Mouse (Mus musculus) heart, embryonic 15.5 days (tissue): Measurements from ENCODE around the gene Tmem11. TPM values are rescaled to one million over a fixed set of nuclear protein-coding genes. Genes with fewer than 3 reads are reported as not detected.
A peak's percentile ranks its signal among the peaks of the same experiment; 100 is the strongest.
"Not testable (repeated sequence)": the region's sequence is repeated elsewhere in the genome, so short reads cannot be mapped to it uniquely, and the experiment has no call there.

ENCODE experiments used
- ATAC-seq: fragments of 200-750 bp; cut with Nextera tagmentation; replicated peaks from 2 replicates; pipeline ENCODE4 v1.8.0; 2017; ENCODE audit warnings: low read depth, moderate TSS enrichment; ENCODE audit not compliant: insufficient number of reproducible peaks, insufficient read depth, low FRiP score
- H3K27ac ChIP-seq: fragments of 300-500 bp; sonication (generic); 2 replicates; pipeline ENCODE4 v1.5.1; 2015; ENCODE audit warnings: mild to moderate bottlenecking, inconsistent platforms
- H3K27me3 ChIP-seq: fragments of 300-500 bp; sonication (generic); 2 replicates; pipeline ENCODE4 v1.6.1; 2015; ENCODE audit warnings: inconsistent platforms
- H3K36me3 ChIP-seq: fragments of 300-500 bp; sonication (generic); 2 replicates; pipeline ENCODE4 v1.6.1; 2015; ENCODE audit warnings: mild to moderate bottlenecking, inconsistent platforms
- H3K4me1 ChIP-seq: fragments of 300-500 bp; sonication (generic); replicated peaks from 2 replicates; pipeline ENCODE4 v1.6.1; 2015; ENCODE audit warnings: inconsistent platforms
- H3K4me2 ChIP-seq: fragments of 300-500 bp; sonication (generic); 2 replicates; pipeline ENCODE4 v1.6.1; 2015; ENCODE audit warnings: inconsistent platforms, mild to moderate bottlenecking, moderate library complexity
- H3K4me3 ChIP-seq: fragments of 300-500 bp; sonication (generic); 2 replicates; pipeline ENCODE4 v1.5.1; 2015; ENCODE audit warnings: mild to moderate bottlenecking, inconsistent platforms
- H3K9ac ChIP-seq: fragments of 300-500 bp; sonication (generic); 2 replicates; pipeline ENCODE4 v1.6.1; 2015; ENCODE audit warnings: mild to moderate bottlenecking, inconsistent platforms
- H3K9me3 ChIP-seq: fragments of 300-500 bp; sonication (generic); replicated peaks from 2 replicates; pipeline ENCODE4 v1.6.1; 2016; ENCODE audit warnings: inconsistent platforms
- WGBS: fragments of 180-500 bp; shearing (Covaris S2); methylation state at CpG from one replicate; pipeline ENCODE4 v1.1.7; 2015; ENCODE audit warnings: mixed read lengths; 5-methylcytosine and 5-hydroxymethylcytosine counted together
- polyA plus RNA-seq: library from polyadenylated mRNA; unstranded; fragments of >200 nt; fragmentation: Nextera tagmentation; extraction: Ambion mirVana; gene quantifications from 2 replicates; pipeline ENCODE4 v1.2.1, GENCODE M21; 2015

Tmem11 gene
- polyA plus RNA-seq, 1 experiment from 2014 or later = 52.1 TPM

DNA sequence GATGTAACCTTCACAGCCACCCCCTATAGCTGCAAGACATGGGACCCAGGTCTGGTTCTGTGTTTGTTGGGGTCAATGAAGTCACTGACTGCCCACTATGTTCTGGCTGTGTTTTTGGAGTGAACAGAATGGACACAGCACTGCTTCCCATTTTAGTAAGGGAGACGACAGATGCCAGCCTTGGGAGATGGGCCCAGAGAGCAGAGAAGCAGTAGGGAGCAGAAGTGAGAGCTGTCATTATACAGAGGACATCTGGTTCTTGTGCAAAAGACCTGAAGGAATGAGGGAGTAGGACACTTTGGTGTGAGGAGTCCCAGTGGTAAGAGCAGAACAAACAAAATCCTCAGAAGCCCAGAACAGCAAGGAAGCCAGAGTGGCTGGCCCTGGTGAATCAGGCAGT is 30.6 kb upstream of the Tmem11 start:
- no peaks in the 10 kb centered on the region for H3K27me3 ChIP-seq
- ATAC-seq = no peak
- no peak overlapping the region for H3K9ac ChIP-seq
- H3K36me3 ChIP-seq = peaks cover 16% of the 10 kb centered on the region
- WGBS = 54% methylated on average over 1 of the region's 1 CpGs
- H3K4me2 ChIP-seq = no peak overlapping the region
- H3K4me1 ChIP-seq = peaks cover 23% of the 10 kb centered on the region
- H3K9me3 ChIP-seq = no peaks in the 10 kb centered on the region
- no peak overlapping the region for H3K4me3 ChIP-seq
- H3K27ac ChIP-seq = no peak overlapping the region

DNA sequence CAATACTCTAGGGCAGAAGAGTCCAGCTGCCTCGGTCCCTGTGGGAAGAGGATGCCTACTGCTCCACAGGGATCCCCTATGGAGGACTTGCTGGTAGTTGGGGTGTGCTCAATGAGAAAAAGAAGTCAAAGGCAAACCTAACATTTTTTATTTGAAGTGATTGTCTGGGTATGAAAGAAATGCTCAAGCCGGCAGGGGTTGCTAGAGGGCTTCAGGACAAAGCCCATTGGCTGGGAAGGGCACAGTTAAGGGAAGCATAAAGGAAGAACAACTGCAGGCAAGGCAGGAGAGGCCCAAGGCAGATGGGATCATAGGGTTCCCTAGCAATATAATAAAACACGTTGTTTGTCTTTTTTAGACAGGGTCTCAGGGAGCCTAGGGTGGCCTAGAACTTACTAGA is 29.0 kb upstream of the Tmem11 start:
- peaks cover 28% of the 10 kb centered on the region for H3K36me3 ChIP-seq
- H3K4me3 ChIP-seq = no peak overlapping the region
- no peak overlapping the region for H3K4me2 ChIP-seq
- H3K9me3 ChIP-seq = no peaks in the 10 kb centered on the region
- no peak overlapping the region for H3K27ac ChIP-seq
- WGBS = 71% methylated on average over 3 of the region's 3 CpGs
- no peaks in the 10 kb centered on the region for H3K27me3 ChIP-seq
- H3K9ac ChIP-seq = no peak overlapping the region
- no peak for ATAC-seq
- H3K4me1 ChIP-seq = peaks cover 15% of the 10 kb centered on the region

DNA sequence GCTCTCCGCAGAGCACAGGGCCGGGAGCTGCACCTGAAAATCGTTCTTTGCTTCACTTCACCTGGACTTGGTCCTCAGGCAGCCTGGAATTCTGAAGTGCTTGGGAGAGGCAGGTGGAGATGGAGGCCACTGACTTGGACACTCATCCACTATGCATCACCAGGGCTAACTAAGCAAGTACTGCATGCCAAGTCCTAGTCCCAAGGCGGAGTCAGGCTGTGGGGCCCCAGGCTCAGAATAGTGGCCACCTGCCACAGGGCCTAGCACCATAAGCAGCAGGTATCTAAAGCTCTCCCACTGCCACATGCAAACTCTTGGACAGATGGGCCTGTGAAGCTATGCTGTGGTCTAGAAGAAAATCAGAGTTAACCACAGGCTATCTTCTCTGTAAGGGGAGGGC is 27.4 kb upstream of the Tmem11 start:
- ATAC-seq = no peak
- Histone ChIP-seq H3K27ac (no peak overlapping the region), H3K27me3 (no peaks in the 10 kb centered on the region), H3K4me2 (no peak overlapping the region), H3K4me3 (no peak overlapping the region), H3K9ac (no peak overlapping the region), H3K4me1 (peaks cover 1% of the 10 kb centered on the region; the same call in 1 of the 2 replicates), H3K36me3 (peaks cover 28% of the 10 kb centered on the region), H3K9me3 (no peaks in the 10 kb centered on the region)
- WGBS = 86% methylated on average over 4 of the region's 4 CpGs

DNA sequence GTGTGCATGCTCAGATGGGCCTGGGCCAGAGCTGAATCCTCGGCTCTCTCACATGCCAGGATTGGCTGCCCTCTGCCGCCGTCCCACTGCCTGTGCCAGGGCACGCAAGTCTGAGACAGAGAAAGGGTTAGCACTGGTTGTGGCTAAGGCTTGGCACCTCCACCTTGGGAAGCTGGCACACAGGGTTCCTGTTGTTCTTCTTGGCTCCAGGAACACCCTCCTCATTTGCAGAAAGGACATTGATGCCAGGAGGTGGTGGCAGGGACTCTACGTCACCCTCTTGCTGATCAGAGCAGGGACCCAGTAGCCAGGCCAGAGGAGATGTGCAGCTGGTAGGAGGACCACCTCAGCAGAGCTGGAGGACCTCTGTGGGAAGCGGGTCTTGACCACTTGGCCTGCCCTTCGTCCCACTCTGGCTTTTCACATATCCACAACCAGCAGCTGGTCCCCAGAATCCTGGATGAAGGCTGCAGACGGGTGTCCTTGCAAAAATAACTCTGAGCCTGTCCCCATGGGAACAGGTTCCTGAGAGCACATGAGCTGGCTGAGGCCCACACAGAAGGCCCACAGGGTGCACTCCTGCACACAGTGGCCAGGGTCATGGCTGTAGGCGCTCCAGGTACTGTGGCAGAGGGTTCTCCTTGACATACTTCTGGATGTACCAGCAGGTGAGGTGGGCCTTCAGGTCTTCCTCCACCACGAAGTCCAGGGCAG is 26.5 kb upstream of the Tmem11 start:
- H3K4me3 ChIP-seq = no peak overlapping the region
- H3K4me2 ChIP-seq = no peak overlapping the region
- ATAC-seq = no peak
- 82% methylated on average over 10 of the region's 10 CpGs for WGBS
- H3K36me3 ChIP-seq = peaks cover 28% of the 10 kb centered on the region
- H3K27ac ChIP-seq = no peak overlapping the region
- no peaks in the 10 kb centered on the region for H3K27me3 ChIP-seq
- no peak overlapping the region for H3K9ac ChIP-seq
- no peaks in the 10 kb centered on the region for H3K4me1 ChIP-seq
- no peaks in the 10 kb centered on the region for H3K9me3 ChIP-seq

DNA sequence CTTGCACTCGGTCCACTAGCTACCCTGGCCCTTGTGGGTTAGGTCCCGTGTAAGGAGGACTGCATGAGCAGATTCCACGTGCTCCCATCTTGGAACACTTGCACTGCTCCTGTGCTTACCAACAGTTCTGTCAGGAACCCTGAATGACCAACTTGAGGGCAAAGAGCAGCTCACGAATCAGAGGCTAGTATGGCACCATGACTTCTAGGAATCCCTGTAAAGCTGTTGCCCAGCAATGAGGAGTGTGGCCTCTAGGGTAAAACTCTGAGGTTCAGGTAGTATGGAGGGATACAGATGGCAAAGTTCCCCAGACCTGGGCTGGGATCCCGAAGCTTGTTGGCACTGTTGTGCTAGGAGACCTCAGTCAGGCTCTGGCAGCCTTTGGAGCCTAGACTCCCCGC is 24.6 kb upstream of the Tmem11 start:
- no peaks in the 10 kb centered on the region for H3K27me3 ChIP-seq
- no peak for ATAC-seq
- H3K4me1 ChIP-seq = no peaks in the 10 kb centered on the region
- H3K4me2 ChIP-seq = no peak overlapping the region
- peaks cover 28% of the 10 kb centered on the region for H3K36me3 ChIP-seq
- no peaks in the 10 kb centered on the region for H3K9me3 ChIP-seq
- H3K27ac ChIP-seq = no peak overlapping the region
- 81% methylated on average over 6 of the region's 6 CpGs for WGBS
- H3K9ac ChIP-seq = no peak overlapping the region
- no peak overlapping the region for H3K4me3 ChIP-seq

DNA sequence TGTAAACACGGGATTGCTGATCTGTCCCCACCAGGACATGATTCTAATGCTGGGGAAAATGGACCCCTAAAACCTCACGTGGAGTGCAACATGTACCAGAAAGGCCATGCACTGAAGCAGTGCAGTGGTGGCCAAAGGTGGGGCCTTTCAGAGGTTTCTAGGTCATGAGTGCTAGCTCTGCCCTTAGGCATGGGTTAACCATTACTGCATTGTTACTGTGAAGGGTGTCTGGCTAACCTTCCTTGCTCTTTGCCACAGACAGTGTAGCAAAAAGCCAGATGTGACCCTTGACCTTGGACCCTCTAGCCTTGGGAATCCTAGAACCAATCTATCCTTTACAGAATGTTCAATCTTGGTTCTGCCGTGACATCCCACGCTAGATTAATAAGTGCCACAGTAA is 23.4 kb upstream of the Tmem11 start:
- Histone ChIP-seq H3K36me3 (peaks cover 28% of the 10 kb centered on the region), H3K9ac (no peak overlapping the region), H3K27ac (no peak overlapping the region), H3K27me3 (no peaks in the 10 kb centered on the region), H3K9me3 (no peaks in the 10 kb centered on the region), H3K4me3 (no peak overlapping the region), H3K4me2 (no peak overlapping the region), H3K4me1 (no peaks in the 10 kb centered on the region)
- no peak for ATAC-seq
- WGBS = 61% methylated on average over 4 of the region's 4 CpGs

DNA sequence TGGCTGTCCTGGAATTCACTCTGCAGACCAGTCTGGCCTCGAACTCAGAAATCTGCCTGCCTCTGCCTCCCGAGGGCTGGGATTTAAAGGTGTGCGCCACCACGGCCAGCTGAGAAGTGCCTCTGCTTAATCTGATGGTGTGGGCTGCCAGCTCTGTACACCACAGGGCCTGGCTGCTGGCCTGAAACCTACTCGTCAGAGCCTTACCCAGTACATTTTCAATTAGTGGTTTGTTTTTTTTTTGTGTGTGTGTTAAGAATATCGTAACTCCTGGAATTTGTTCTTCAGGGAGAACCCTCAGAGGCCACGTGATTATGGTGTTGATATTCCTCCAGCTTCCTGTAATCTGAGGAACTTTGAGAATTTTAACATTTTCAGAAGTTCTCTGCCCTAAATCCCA is 22.9 kb upstream of the Tmem11 start:
- no peak overlapping the region for H3K9ac ChIP-seq
- 69% methylated on average over 7 of the region's 7 CpGs for WGBS
- no peaks in the 10 kb centered on the region for H3K9me3 ChIP-seq
- peaks cover 28% of the 10 kb centered on the region for H3K36me3 ChIP-seq
- H3K4me1 ChIP-seq = no peaks in the 10 kb centered on the region; the same call in 1 of the 2 replicates
- H3K4me2 ChIP-seq = no peak overlapping the region
- H3K4me3 ChIP-seq = no peak overlapping the region
- H3K27me3 ChIP-seq = no peaks in the 10 kb centered on the region
- no peak for ATAC-seq
- H3K27ac ChIP-seq = no peak overlapping the region

DNA sequence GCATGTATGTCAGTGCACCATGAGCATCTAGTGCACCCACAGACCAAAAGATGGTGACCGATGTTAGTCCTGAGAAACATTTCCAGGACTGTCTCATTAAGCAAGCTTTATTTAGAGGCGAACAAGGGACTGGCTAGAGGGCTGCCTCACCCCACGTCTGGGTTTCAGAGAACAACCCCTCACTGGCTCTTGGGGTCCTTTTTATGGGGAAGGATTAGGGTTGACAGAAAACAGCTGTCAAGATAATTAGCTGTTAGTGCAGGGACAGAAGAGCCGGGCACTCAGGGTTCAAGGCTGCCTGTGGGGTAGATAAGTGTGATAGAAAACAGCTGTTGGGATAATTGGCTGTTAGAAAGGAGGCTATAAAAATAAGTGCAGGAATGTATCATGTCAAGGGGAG is 16.8 kb upstream of the Tmem11 start:
- Histone ChIP-seq H3K27me3 (no peaks in the 10 kb centered on the region), H3K4me2 (no peak overlapping the region), H3K9me3 (no peaks in the 10 kb centered on the region), H3K27ac (peak overlapping the region; percentile 31), H3K4me3 (no peak overlapping the region), H3K36me3 (no peaks in the 10 kb centered on the region), H3K4me1 (peaks cover 10% of the 10 kb centered on the region), H3K9ac (no peak overlapping the region)
- no peak for ATAC-seq
- whole genome bisulfite sequencing = 11% methylated on average over 4 of the region's 4 CpGs

DNA sequence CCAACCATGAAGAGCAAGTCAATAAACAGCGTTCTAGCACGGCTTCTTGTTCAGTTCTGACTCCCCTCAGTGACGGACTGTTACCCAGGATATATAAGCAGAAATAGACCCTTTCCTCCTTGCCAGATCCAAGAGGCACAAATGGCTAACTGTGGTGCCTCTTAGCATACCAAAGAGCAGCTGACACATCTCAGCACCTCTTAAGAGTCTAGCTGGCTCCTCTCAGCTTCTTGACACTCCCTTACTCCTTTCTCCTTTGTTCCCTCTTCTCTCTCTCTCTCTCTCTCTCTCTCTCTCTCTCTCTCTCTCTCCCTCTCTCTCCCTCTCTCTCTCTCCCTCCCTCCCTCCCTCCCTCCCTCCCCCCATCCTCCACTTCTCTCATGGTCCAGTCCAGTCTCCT is 11.7 kb upstream of the Tmem11 start:
- H3K4me2 ChIP-seq = no peak overlapping the region
- H3K9me3 ChIP-seq = no peaks in the 10 kb centered on the region
- H3K27ac ChIP-seq = no peak overlapping the region
- no peaks in the 10 kb centered on the region for H3K36me3 ChIP-seq
- H3K27me3 ChIP-seq = no peaks in the 10 kb centered on the region
- no peak for ATAC-seq
- WGBS = 42% methylated on average over 3 of the region's 3 CpGs
- H3K4me3 ChIP-seq = no peak overlapping the region
- H3K4me1 ChIP-seq = peaks cover 12% of the 10 kb centered on the region
- no peak overlapping the region for H3K9ac ChIP-seq

DNA sequence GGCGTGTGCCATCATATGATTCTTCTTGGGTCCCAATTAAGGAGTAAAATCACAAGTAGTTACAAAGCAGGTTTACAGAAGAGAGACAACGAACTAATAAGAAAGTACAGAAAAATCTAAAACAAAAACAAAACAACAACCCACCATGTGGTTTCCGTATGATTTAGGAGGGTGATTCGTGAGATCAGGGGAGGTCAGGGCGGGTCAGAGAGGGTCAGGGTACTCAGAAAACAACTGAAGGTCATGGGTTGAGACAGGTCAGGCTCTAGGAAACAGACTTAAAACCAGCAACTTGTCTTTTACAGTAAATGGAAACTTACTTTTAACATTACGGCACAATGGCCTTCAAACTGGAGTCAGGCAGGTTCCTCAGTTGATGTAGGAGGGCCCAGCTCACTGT is 11.2 kb upstream of the Tmem11 start:
- Histone ChIP-seq H3K9me3 (no peaks in the 10 kb centered on the region), H3K9ac (no peak overlapping the region), H3K27ac (no peak overlapping the region), H3K4me1 (peaks cover 9% of the 10 kb centered on the region), H3K4me2 (no peak overlapping the region), H3K4me3 (no peak overlapping the region), H3K27me3 (no peaks in the 10 kb centered on the region), H3K36me3 (no peaks in the 10 kb centered on the region)
- no peak for ATAC-seq
- 75% methylated on average over 6 of the region's 6 CpGs for WGBS

DNA sequence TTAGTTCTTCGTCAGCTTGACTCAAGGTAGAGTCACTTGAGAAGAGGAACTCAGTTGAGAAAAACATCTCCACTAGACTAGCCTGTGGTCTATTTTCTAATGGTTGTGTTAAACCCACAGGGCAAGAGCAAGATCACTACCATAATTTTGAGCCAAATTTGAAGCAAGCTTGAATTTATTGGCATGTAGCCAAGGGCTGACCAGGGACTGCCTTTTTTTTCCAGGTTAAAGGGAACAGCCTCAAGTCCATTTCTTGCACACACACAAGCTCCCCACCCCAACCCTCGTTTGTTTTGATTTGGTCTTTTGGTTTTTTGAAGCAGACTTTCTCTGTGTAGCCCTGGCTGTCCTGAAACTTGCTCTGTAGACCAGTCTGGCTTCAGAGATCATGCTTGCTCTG is 10.8 kb upstream of the Tmem11 start:
- ATAC-seq = no peak
- Histone ChIP-seq H3K4me3 (no peak overlapping the region), H3K9me3 (no peaks in the 10 kb centered on the region), H3K9ac (no peak overlapping the region), H3K36me3 (no peaks in the 10 kb centered on the region), H3K4me1 (peaks cover 9% of the 10 kb centered on the region), H3K27me3 (no peaks in the 10 kb centered on the region), H3K4me2 (no peak overlapping the region), H3K27ac (no peak overlapping the region)
- WGBS = 65% methylated on average over 2 of the region's 2 CpGs

DNA sequence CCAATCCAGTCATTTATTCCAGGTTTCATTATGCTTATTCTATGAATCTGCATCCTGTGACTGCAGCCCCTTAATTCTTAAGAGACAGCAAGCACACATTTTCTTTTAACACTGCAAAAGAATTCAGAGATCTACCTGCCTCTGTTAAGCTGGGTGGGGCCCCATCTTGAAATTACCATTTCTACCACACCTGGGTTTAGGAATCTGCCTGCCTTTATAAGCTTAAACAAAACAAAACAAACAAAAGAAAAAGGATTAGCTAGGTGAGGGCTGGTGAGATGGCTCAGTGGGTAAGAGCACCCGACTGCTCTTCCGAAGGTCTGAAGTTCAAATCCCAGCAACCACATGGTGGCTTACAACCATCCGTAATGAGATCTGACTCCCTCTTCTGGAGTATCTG is 7.9 kb upstream of the Tmem11 start:
- H3K4me3 ChIP-seq, H3K4me2 ChIP-seq, H3K36me3 ChIP-seq, H3K9me3 ChIP-seq, H3K27ac ChIP-seq, H3K27me3 ChIP-seq, H3K9ac ChIP-seq, ATAC-seq: not testable (repeated sequence)
- H3K4me1 ChIP-seq = peaks cover 16% of the 10 kb centered on the region
- 82% methylated on average over 3 of the region's 3 CpGs for WGBS
